Mouse (Mus musculus) layer of hippocampus, adult 9-10 months (tissue): ENCODE measurements around the gene Nrsn2.
"Not testable (repeated sequence)": the region's sequence is repeated elsewhere in the genome, so short reads cannot be mapped to it uniquely, and the experiment has no call there.

Experiments
- DNase-seq: peaks from one replicate; pipeline ENCODE4 v3.0.0; 2022; ENCODE audit warnings: low spot score

Gene Nrsn2

DNA sequence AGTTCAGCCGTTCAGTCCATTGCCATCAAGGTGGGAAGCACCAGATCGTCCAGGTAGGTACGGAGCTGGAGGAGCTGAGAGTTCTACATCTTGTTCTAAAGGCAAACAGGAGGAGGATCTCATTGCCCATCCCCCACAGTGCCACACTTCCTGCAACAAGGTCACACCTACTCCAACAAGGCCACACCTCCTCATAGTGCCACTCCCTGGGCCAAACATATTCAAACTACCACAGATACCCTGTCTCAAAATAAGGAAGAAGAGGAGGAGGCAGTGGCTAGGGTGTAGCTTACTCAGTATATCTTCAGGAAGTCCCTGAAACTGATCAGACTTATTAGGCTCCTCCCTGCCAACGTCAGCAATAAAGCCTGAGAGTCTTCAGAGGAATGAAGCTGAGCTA, 7.8 kb upstream of the Nrsn2 start:
- no peak for DNase-seq

- DNase-seq: no peak
Measured at GRCm38 (mm10) chr2:152375652-152376344, 640 bp downstream of the Nrsn2 start.

GRCm38 (mm10) chr2:152373547-152373946, 2.9 kb downstream of the Nrsn2 start:
- no peak for DNase-seq

- no peak for DNase-seq
Measured at GRCm38 (mm10) chr2:152372661-152373060, 3.8 kb downstream of the Nrsn2 start.

DNA sequence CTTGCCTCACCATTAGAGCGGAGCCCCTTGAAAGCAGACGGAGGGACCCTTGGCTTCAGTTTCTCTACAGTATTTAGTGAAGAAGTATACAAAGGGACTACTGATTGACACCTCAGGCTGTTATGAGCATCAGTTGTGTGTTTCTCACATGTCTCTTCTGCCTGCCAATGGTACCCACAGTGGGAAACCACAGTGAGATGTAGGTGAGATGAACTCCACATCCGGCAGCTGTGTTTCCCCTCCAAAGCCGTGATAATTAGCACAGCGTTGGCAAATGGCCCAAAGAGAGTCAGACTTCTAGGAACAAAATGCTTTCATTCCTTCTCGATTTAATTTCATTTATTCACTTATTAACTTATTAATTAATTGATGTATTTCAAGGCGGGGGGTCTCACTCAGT, 4.3 kb downstream of the Nrsn2 start:
- no peak for DNase-seq

DNA sequence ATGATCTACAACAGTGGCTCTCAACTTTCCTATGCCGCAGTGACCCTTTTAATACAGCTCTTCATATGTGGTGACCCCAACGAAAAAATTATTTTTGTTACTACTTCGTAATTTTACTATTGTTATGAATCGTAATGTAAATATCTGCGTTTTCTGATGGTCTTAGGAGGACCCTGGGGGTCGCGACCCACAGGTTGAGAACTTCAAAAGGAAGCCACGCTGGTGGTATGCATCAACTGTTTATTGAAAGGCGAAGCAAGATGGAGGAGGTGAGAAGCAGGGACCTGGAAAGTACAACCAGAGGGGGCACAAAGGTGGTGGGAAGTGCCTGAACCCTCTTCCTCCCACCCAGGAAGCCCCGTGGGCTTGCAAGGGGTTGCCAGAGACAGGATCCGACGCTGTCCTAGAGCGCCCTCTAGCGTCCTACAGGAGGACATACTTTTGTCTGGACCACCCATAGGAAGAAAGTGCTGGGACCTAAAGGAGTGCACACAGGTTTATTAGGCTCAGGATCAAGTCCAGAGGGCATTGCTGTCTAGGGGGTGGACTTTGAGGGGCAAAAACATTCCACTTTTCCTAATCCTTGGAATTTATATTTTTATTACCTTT, 7.8 kb downstream of the Nrsn2 start:
- DNase-seq: no peak

DNA sequence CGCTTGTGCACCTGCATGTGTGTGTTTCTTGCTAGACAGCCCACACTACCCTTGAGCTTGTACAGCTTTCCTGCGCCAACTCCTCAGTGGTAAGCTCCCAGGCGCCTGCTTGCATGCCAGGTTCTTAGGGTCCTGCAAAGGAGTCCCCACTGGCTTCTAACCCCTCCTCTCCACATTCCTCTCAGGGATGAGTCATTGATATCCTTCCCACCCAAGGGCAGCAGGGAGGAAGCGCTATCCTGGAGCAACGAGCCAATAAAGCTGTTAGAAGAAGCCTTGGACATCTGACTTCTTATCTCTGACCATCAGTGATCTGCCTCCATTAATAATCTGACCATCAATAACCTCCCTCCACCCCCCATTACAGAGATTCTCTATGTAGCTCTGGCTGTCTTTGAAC, 8.5 kb downstream of the Nrsn2 start:
- no peak for DNase-seq

GRCm38 (mm10) chr2:152363245-152364147, 12.9 kb downstream of the Nrsn2 start:
- DNase-seq: peak; percentile 59

DNA sequence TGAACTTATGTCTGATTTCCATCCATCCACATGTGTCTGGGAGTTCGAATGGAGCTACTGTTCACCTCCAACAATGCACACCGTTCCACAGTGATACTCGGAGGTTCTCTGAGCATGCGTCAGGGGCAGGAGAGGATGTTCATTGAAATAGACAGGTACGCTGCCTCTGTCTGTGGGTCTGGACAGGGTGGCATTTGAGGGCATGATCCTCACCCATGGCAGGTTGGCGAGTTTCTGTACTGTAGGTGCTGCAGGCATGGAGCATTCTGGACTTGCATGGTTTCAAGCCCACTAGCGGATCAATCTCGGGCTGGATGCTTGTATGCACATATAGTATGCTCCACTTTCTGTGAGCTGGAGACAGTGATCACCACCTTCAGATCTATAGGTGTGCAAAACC, 15.2 kb downstream of the Nrsn2 start:
- no peak for DNase-seq

GRCm38 (mm10) chr2:152360271-152360775, 16.1 kb downstream of the Nrsn2 start:
- no peak for DNase-seq

- DNase-seq: no peak
Measured at GRCm38 (mm10) chr2:152359616-152360015, 16.8 kb downstream of the Nrsn2 start.

- DNase-seq: not testable (repeated sequence)
Measured at GRCm38 (mm10) chr2:152358977-152359376, 17.5 kb downstream of the Nrsn2 start.

- no peak for DNase-seq
Measured at GRCm38 (mm10) chr2:152357254-152357653, 19.2 kb downstream of the Nrsn2 start.

DNA sequence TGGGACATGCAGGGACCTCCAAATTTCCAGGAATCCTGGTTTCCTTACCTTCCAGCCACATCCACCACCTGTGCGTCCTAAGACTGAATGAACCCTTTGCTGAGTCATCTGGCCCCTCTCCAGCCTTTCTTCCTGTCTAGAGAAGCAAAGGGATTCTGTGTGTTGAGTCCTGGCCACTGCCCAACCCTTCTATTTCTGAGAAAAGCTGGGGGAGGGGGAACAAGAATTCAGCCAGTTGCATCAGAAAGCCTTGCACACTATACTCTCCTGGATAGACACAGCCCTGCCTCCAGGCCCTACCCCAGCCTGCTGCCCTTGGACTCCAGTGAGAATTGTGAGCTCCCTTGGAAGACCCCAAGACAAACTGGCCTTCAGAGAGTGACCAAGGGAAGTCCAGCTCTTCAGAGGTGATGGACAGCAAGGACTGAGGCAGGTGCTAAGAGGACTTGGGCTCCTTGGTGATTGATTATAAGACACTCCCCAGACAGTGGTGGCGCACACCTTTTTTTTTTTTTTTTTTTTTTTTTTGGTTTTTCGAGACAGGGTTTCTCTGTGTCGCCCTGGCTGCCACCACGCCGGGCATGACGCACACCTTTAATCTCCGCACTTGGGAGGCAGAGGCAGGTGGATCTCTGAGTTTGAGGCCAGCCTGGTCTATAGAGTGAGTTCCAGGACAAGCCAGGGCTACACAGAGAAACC, 26.4 kb downstream of the Nrsn2 start:
- no peak for DNase-seq

DNA sequence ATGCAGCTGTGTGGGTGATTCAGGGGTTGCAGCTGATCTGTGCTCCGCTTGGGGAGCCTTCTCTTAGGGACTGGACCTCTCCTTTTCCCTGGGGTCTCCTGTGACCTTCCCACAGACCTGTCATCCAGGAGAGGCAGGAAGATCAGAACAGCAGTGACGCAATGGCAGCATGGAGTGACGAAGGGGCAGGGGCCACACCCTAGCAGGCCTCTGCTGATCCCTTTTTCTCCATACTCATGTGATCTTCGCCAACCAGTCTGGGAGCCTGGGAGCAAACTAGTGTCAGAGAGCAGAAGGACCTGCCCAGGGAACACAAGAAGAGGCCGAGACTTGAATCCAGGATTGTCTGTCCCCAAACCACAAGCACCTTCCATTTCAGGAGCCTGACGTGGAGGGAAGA, 27.2 kb downstream of the Nrsn2 start:
- DNase-seq: no peak

DNA sequence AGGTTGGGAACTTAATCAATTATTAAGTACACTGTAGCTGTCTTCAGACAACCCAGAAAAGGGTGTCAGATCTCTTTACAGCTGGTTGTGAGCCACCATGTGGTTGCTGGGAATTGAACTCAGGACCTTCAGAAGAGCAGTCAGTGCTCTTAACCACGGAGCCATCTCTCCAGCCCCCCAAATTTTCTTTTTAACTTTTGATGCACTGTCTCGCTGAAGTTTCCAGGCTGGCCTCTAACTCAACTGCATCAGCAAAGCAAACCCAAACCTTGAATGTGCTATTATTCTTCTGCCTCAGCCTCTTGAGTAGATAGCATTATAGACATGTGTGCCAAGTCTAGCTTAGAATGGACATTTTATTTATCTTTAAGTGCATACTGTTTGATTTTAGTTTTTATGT, 28.7 kb downstream of the Nrsn2 start:
- DNase-seq: no peak

DNA sequence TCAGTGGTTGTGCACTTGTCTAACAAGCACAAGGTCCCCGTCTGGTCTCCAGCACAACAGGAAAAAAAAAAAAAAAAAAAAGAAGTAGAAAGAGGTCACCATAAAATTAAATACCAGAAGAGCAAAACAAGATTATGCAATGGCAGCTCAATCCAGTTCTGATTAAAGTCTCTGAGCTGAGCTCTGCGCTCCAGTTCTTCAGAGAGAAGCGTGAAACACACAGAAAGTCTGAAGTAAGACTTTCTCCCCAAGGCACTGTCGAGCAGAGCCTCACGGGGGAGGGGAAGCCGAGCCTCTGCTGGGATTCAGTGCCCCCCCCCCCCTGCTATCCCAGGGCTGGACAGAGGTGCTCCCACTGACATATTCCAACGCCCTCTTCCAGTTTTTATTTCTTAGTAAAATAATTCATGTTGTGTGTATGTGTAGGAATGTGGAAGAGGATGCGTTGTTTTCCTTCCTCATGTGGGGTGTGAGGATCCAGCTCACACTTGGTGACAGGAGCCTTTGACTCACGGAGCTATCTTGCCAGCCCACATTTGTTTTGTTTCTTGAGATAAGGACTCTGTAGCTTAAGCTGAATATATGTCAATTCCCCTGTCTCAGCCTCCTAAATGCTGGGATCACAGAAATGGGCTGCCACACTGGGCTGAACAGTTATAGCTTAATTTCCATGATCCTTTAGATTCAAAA, 29.5 kb downstream of the Nrsn2 start:
- DNase-seq: no peak

DNA sequence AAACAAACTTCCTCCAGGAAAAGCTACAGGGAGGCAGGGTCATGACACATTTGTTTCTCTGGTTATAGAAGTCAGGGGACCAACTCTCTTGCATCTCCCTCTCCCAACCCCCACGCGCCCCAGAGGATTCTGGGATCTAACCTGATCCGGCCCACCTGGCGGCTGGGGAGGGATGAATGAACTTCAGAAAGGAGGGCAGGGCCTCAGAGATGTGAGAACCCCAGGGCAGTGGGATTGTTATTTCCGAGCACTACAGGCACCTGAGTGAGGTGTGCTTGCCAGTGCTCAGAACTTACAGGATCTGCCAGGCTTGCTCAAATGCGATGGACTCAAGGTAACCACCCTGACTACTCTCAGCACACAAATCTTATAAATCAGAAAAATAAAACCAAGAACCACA, 31.0 kb downstream of the Nrsn2 start:
- no peak for DNase-seq

DNA sequence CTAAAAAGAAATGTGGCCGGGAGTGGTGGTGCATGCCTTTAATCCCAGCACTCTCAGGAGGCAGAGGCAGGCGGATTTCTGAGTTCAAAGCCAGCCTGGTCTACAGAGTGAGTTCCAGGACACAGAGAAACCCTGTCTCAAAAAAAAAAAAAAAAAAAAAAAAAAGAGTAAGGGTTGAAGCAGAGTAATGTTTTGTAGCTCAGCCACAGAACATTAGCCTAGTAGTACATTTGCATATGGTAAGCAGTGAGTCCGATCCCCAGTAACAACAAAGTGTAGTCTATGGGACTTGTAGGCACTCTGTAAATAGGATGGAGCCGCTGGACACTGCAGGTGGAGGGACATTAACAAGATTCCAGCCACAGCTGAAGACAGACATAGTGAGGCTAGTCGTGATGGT, 31.5 kb downstream of the Nrsn2 start:
- no peak for DNase-seq

GRCm38 (mm10) chr2:152344361-152344760, 32.1 kb downstream of the Nrsn2 start:
- no peak for DNase-seq
